Mouse (Mus musculus): Measurements from ENCODE around the gene Hyal1.

DNA sequence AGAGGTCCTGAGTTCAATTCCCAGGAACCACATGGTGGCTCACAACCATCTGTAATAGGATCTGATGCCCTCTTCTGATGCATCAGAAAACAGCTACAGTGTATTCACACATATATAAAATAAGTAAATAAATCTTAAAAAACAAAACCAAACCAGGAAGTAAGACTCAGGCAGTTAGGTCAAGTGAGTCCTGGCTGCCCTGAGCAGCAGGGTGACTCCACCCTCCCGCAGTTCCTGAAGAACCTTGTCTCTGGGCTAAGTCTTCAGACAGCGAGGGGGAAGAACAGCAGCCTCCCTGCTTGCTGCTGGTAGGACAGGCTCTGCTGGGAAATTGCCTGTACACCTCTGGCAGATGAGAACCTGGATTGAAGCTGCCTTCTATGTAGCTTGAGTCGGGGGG lies 20.4 kb upstream of the Hyal1 start:
- TF ChIP-seq CTCF (IDR thresholded peaks at IDR 0.05; ENCODE audit: low read depth) (no peak), EP300 (IDR thresholded peaks at IDR 0.05; ENCODE audit: low read depth) (no peak)

All from heart, postnatal 0 days (tissue).